Comparison of ENCODE assay signal across 8 mouse cellular contexts in genomic region chr15:102279783-102280520, GRCm38 (mm10). TPM values are rescaled to one million over a fixed set of nuclear protein-coding genes. Genes with fewer than 3 reads are reported as not detected.
DNase-seq lines count a peak whose midpoint lies in the region; ATAC-seq and TF ChIP-seq lines count a peak whose summit lies in the region.

No protein-coding gene starts in this region.

- H3K27me3 ChIP-seq in kidney, adult 2 months (replicated peaks; ENCODE audit: control insufficient read depth, insufficient read depth, low read length), result no peaks in the 10 kb centered on the region
- no peaks in the 10 kb centered on the region for H3K27me3 ChIP-seq in forebrain, embryonic 11.5 days (ENCODE audit: control insufficient read depth, insufficient read depth, low read length)
- no peaks in the 10 kb centered on the region for H3K27me3 ChIP-seq in stomach, embryonic 15.5 days (replicated peaks)

- peak overlapping the region; percentile 87 for H3K4me3 ChIP-seq in kidney, adult 2 months (ENCODE audit: insufficient read depth, low read depth, low read length)
- H3K4me3 ChIP-seq in forebrain, embryonic 11.5 days (ENCODE audit: low read depth, low read length), result peak overlapping the region; percentile 91
- peak overlapping the region; percentile 94 for H3K4me3 ChIP-seq in stomach, embryonic 15.5 days (replicated peaks)

- no peaks in the 10 kb centered on the region for H3K9me3 ChIP-seq in forebrain, embryonic 11.5 days (ENCODE audit: control insufficient read depth, low read length)
- H3K9me3 ChIP-seq in stomach, embryonic 15.5 days, result no peaks in the 10 kb centered on the region

- H3K4me2 ChIP-seq in forebrain, embryonic 11.5 days (ENCODE audit: low read depth, low read length, severe bottlenecking), result peak overlapping the region; percentile 87
- peak overlapping the region; percentile 88 for H3K4me2 ChIP-seq in stomach, embryonic 15.5 days

- H3K27ac ChIP-seq in kidney, adult 2 months (ENCODE audit: insufficient read depth, low read depth, low read length), result peak overlapping the region; percentile 86
- peak overlapping the region; percentile 51; the same call in 1 of the 2 replicates for H3K27ac ChIP-seq in forebrain, embryonic 11.5 days (ENCODE audit: low read depth, low read length)
- H3K27ac ChIP-seq in stomach, embryonic 15.5 days, result peak overlapping the region; percentile 94

- no peaks in the 10 kb centered on the region; the same call in 1 of the 2 replicates for H3K36me3 ChIP-seq in kidney, adult 2 months (ENCODE audit: control insufficient read depth, insufficient read depth, low read length)
- H3K36me3 ChIP-seq in forebrain, embryonic 11.5 days (ENCODE audit: control insufficient read depth, insufficient read depth, low read length), result peaks cover 12% of the 10 kb centered on the region; the same call in 1 of the 2 replicates
- 0 out of 2 replicates have a peak, but pooled peaks cover 11% of the 10 kb centered on the region for H3K36me3 ChIP-seq in stomach, embryonic 15.5 days

- ATAC-seq in forebrain, embryonic 11.5 days (replicated peaks; ENCODE audit: low FRiP score), result peak; percentile 37; the same call in 1 of the 2 replicates
- ATAC-seq in stomach, embryonic 15.5 days (ENCODE audit: insufficient read depth, low FRiP score, low read depth), result peak; percentile 19; the same call in 1 of the 2 replicates

- peak overlapping the region; percentile 83 for H3K9ac ChIP-seq in forebrain, embryonic 11.5 days (ENCODE audit: low read length)
- H3K9ac ChIP-seq in stomach, embryonic 15.5 days, result peak overlapping the region; percentile 80

- H3K4me1 ChIP-seq in kidney, adult 2 months (ENCODE audit: control insufficient read depth, insufficient read depth, low read length), result peaks cover 3% of the 10 kb centered on the region; the same call in 1 of the 2 replicates
- H3K4me1 ChIP-seq in forebrain, embryonic 11.5 days (replicated peaks; ENCODE audit: control insufficient read depth, insufficient read depth, low read length), result 0 out of 2 replicates have a peak, but pooled peaks cover 5% of the 10 kb centered on the region
- H3K4me1 ChIP-seq in stomach, embryonic 15.5 days, result peaks cover 14% of the 10 kb centered on the region

- no peak for TF ChIP-seq CTCF in kidney, adult 2 months (conservative IDR thresholded peaks at IDR 0.05; ENCODE audit: insufficient read depth, insufficient read length, low read depth, low read length)

- no peak for TF ChIP-seq POLR2A in kidney, adult 2 months (IDR thresholded peaks at IDR 0.05; ENCODE audit: low read depth, low read length)

- WGBS in kidney, adult 2 months, result 22% methylated on average over 13 of the region's 13 CpGs
- 30% methylated on average over 13 of the region's 13 CpGs for WGBS in forebrain, embryonic 11.5 days
- 21% methylated on average over 13 of the region's 13 CpGs for WGBS in stomach, embryonic 15.5 days

- DNase-seq in kidney, adult 2 months, result no peak
- no peak for DNase-seq in kidney, adult 11 months
- DNase-seq in R1 (ENCODE audit: low read depth, low spot score) (peak; percentile 82), liver (peak; percentile 49), adipocyte (ENCODE audit: low spot score) (no peak)
- no peak for DNase-seq in forebrain, embryonic 11.5 days (ENCODE audit: low spot score)
- no peak for DNase-seq in thymus, postnatal 25 days

RNA-seq across cellular contexts. Expression of gene Mfsd5, which starts 0.7 kb away (rescaled TPM):
- 66.5 and 72.1 TPM in 2 replicates for polyA plus RNA-seq in kidney, adult 2 months (2012; rRNA removed)
- 55.6 and 64.7 TPM in 2 replicates for polyA plus RNA-seq in forebrain, embryonic 11.5 days (2014; fragmentation: Nextera tagmentation; extraction: Ambion mirVana)
- polyA plus RNA-seq in stomach, embryonic 15.5 days (2015; fragmentation: Nextera tagmentation; extraction: Ambion mirVana), result 66.3 and 66.4 TPM in 2 replicates

RNA-seq across cellular contexts. Expression of gene Gm9918, which starts 9.6 kb away (rescaled TPM):
- 0.41 TPM in 2 replicates for polyA plus RNA-seq in kidney, adult 2 months (2012; rRNA removed)
- 0.21 and 0.48 TPM in 2 replicates for polyA plus RNA-seq in forebrain, embryonic 11.5 days (2014; fragmentation: Nextera tagmentation; extraction: Ambion mirVana)
- 0.27 and 0.30 TPM in 2 replicates for polyA plus RNA-seq in stomach, embryonic 15.5 days (2015; fragmentation: Nextera tagmentation; extraction: Ambion mirVana)

RNA-seq across cellular contexts. Expression of gene Espl1, which starts 16.1 kb away (rescaled TPM):
- 0.45 and 0.53 TPM in 2 replicates for polyA plus RNA-seq in kidney, adult 2 months (2012; rRNA removed)
- polyA plus RNA-seq in forebrain, embryonic 11.5 days (2014; fragmentation: Nextera tagmentation; extraction: Ambion mirVana), result 58.3 and 60.3 TPM in 2 replicates
- 22.9 and 23.9 TPM in 2 replicates for polyA plus RNA-seq in stomach, embryonic 15.5 days (2015; fragmentation: Nextera tagmentation; extraction: Ambion mirVana)

RNA-seq across cellular contexts. Expression of gene Rarg, which starts 22.6 kb away (rescaled TPM):
- polyA plus RNA-seq in kidney, adult 2 months (2012; rRNA removed), result 21.2 and 25.6 TPM in 2 replicates
- 19.3 and 19.7 TPM in 2 replicates for polyA plus RNA-seq in forebrain, embryonic 11.5 days (2014; fragmentation: Nextera tagmentation; extraction: Ambion mirVana)
- 29.8 and 33.8 TPM in 2 replicates for polyA plus RNA-seq in stomach, embryonic 15.5 days (2015; fragmentation: Nextera tagmentation; extraction: Ambion mirVana)

RNA-seq across cellular contexts. Expression of gene Pfdn5, which starts 46.0 kb away (rescaled TPM):
- 141 and 206 TPM in 2 replicates for polyA plus RNA-seq in kidney, adult 2 months (2012; rRNA removed)
- 357 and 374 TPM in 2 replicates for polyA plus RNA-seq in forebrain, embryonic 11.5 days (2014; fragmentation: Nextera tagmentation; extraction: Ambion mirVana)
- 322 TPM in 2 replicates for polyA plus RNA-seq in stomach, embryonic 15.5 days (2015; fragmentation: Nextera tagmentation; extraction: Ambion mirVana)

Comparison
In these comparisons a context has a peak if more than half of its experiments do, and no peak if none do; other contexts are left out.
1. DNase-seq: peak in R1 (single experiment) and liver (single experiment); none in kidney, adult 2 months (single experiment), kidney, adult 11 months (single experiment), forebrain, embryonic 11.5 days (single experiment), adipocyte (single experiment) and thymus, postnatal 25 days (single experiment).
2. RNA of gene Espl1, which starts 16.1 kb away (polyA plus RNA-seq): 58.3 to 60.3 TPM in forebrain, embryonic 11.5 days and 22.9 to 23.9 TPM in stomach, embryonic 15.5 days; 0.45 to 0.53 TPM in kidney, adult 2 months; every median in the first group is over 10 times any median in the second.
3. Peak in every context shown above with its lines, with median percentiles within 50 percentile points of each other: H3K27ac ChIP-seq and H3K4me3 ChIP-seq.